ENCODE assay signal across 34 mouse cellular contexts in the genomic region with DNA sequence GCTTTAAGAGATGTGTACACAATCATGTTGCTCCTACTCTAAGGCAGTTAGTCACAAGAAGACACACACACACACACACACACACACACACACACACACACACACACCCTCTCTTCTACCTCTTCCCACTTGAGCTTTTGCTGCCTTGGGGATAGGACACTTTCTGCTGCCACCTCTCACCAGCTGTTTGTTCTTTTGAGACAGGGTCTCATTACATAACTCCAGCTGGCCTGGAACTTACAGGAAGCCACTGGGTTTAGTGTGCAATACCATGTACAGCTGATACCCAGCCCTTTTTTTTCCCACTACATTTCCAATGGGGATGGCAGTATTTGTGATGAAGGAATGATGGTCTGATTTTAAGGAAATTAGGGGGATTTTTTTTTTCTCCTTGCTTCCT. TPM values are rescaled to one million over a fixed set of nuclear protein-coding genes. Genes with fewer than 3 reads are reported as not detected.
DNase-seq lines count a peak whose midpoint lies in the region; ATAC-seq and TF ChIP-seq lines count a peak whose summit lies in the region.
"Had no signal": no experiment of that assay in that cellular context is flagged by ENCODE, and none has a peak within 500 bp of the region (broad histone marks: within the 10 kb centered on the region; RNA-seq: fewer than 3 reads in every experiment).

No protein-coding gene starts in this region.

- no peak for TF ChIP-seq POLR2A in lung, adult 2 months (IDR thresholded peaks at IDR 0.05; ENCODE audit: borderline replicate concordance, extremely low read depth, low read depth, low read length)

- H3K4me1 ChIP-seq in lung, adult 2 months (ENCODE audit: control insufficient read depth, insufficient read depth, low read length), result no peaks in the 10 kb centered on the region
- H3K4me1 ChIP-seq in heart, embryonic 10.5 days, result no peaks in the 10 kb centered on the region
- H3K4me1 ChIP-seq: embryonic facial prominence, embryonic 10.5 days; embryonic facial prominence, embryonic 13.5 days; forebrain, embryonic 12.5 days; forebrain, embryonic 15.5 days; hindbrain, embryonic 12.5 days had no signal

- peaks cover 93% of the 10 kb centered on the region for H3K36me3 ChIP-seq in heart, embryonic 10.5 days

- peak; percentile 55 for ATAC-seq in granulocyte monocyte progenitor cell, adult 5-6 weeks (replicated peaks; ENCODE audit: poor library complexity, severe bottlenecking)
- ATAC-seq: forebrain, embryonic 15.5 days; hindbrain, embryonic 16.5 days; Patski had no signal

- H3K4me3 ChIP-seq in lung, adult 2 months (replicated peaks; ENCODE audit: extremely low read depth, low read depth, low read length), result no peak overlapping the region
- H3K4me3 ChIP-seq in heart, embryonic 10.5 days, result no peak overlapping the region
- H3K4me3 ChIP-seq: embryonic facial prominence, embryonic 10.5 days; embryonic facial prominence, embryonic 13.5 days; erythroblast, embryonic 14.5 days; forebrain, embryonic 12.5 days; forebrain, embryonic 15.5 days; heart, adult 2 months; hindbrain, embryonic 12.5 days had no signal

- H3K27ac ChIP-seq in heart, embryonic 10.5 days, result no peak overlapping the region
- H3K27ac ChIP-seq: embryonic facial prominence, embryonic 10.5 days; embryonic facial prominence, embryonic 13.5 days; forebrain, embryonic 12.5 days; forebrain, embryonic 15.5 days; heart, adult 2 months; hindbrain, embryonic 12.5 days had no signal

- peak; percentile 18 for DNase-seq in lung, postnatal 10 days
- DNase-seq in lung, adult 2 months, result no peak
- DNase-seq in thymus, postnatal 0 days (ENCODE audit: low spot score), result peak; percentile 21
- DNase-seq in thymus, postnatal 10 days (ENCODE audit: low spot score in 2 of 2), result no peak
- DNase-seq in adrenal gland, adult 2 months, result no peak
- no peak for DNase-seq in heart, embryonic 10.5 days (ENCODE audit: low spot score)
- DNase-seq: adrenal gland, postnatal 14 days; B cell, adult 2 months; cerebellum, adult 11-12 months; cerebellum, adult 8-10 months; cerebellum, postnatal 10 days; cerebellum, postnatal 36 days; embryo, embryonic 11 days; gastrocnemius, postnatal 25 days; heart, adult 2 months had no signal

- H3K9me3 ChIP-seq in heart, embryonic 10.5 days, result no peaks in the 10 kb centered on the region
- H3K9me3 ChIP-seq: embryonic facial prominence, embryonic 10.5 days; embryonic facial prominence, embryonic 13.5 days; forebrain, embryonic 12.5 days; forebrain, embryonic 15.5 days; G1E; hindbrain, embryonic 12.5 days had no signal

- no peaks in the 10 kb centered on the region for H3K27me3 ChIP-seq in heart, embryonic 10.5 days (ENCODE audit: insufficient read depth, poor library complexity, severe bottlenecking)
- H3K27me3 ChIP-seq: CH12.LX; embryonic facial prominence, embryonic 13.5 days; forebrain, embryonic 12.5 days; forebrain, embryonic 15.5 days; hindbrain, embryonic 12.5 days; Patski had no signal

- TF ChIP-seq CTCF in lung, adult 2 months (IDR thresholded peaks at IDR 0.05; ENCODE audit: insufficient read depth, low read length), result no peak

RNA-seq across cellular contexts. Expression of a gene that starts 31.3 kb away (rescaled TPM):
- 41.5 and 64.0 TPM in 2 replicates for polyA plus RNA-seq in lung, adult 2 months (2012; rRNA removed)
- polyA plus RNA-seq in thymus, postnatal 0 days (2015; fragmentation: Nextera tagmentation; extraction: Ambion mirVana), result 155 TPM in 2 replicates
- total RNA-seq in granulocyte monocyte progenitor cell, adult 5-6 weeks (2014; fragmentation: Nextera tagmentation), result 79.5 and 85.5 TPM in 2 replicates
- total RNA-seq in granulocyte monocyte progenitor cell, adult 5-6 weeks (2017), result 117 and 126 TPM in 2 replicates
- 10 to 100 TPM; 46.7 to 49.6 TPM for total RNA-seq in adrenal gland, adult 2 months (2021)
- 25.3 and 29.8 TPM in 2 replicates for polyA plus RNA-seq in adrenal gland, adult 2 months (2012; rRNA removed)
- 80.7 and 84.7 TPM in 2 replicates for polyA plus RNA-seq in heart, embryonic 10.5 days (2016; fragmentation: Nextera tagmentation; extraction: Ambion mirVana)

RNA-seq across cellular contexts. Expression of a gene that starts 33.0 kb away (rescaled TPM):
- polyA plus RNA-seq in lung, adult 2 months (2012; rRNA removed), result 5.5 and 5.7 TPM in 2 replicates
- polyA plus RNA-seq in thymus, postnatal 0 days (2015; fragmentation: Nextera tagmentation; extraction: Ambion mirVana), result 23.0 and 25.7 TPM in 2 replicates
- total RNA-seq in granulocyte monocyte progenitor cell, adult 5-6 weeks (2014; fragmentation: Nextera tagmentation), result 23.7 and 26.5 TPM in 2 replicates
- 29.6 and 31.4 TPM in 2 replicates for total RNA-seq in granulocyte monocyte progenitor cell, adult 5-6 weeks (2017)
- 10 to 100 TPM; 21.2 to 21.4 TPM for total RNA-seq in adrenal gland, adult 2 months (2021)
- 8.4 and 9.1 TPM in 2 replicates for polyA plus RNA-seq in adrenal gland, adult 2 months (2012; rRNA removed)
- polyA plus RNA-seq in heart, embryonic 10.5 days (2016; fragmentation: Nextera tagmentation; extraction: Ambion mirVana), result 20.9 and 26.2 TPM in 2 replicates

RNA-seq across cellular contexts. Expression of a gene that starts 36.2 kb away (rescaled TPM):
- polyA plus RNA-seq in lung, adult 2 months (2012; rRNA removed), result 18.4 and 22.6 TPM in 2 replicates
- polyA plus RNA-seq in thymus, postnatal 0 days (2015; fragmentation: Nextera tagmentation; extraction: Ambion mirVana), result 137 and 139 TPM in 2 replicates
- total RNA-seq in granulocyte monocyte progenitor cell, adult 5-6 weeks (2014; fragmentation: Nextera tagmentation), result 77.4 and 92.5 TPM in 2 replicates
- total RNA-seq in granulocyte monocyte progenitor cell, adult 5-6 weeks (2017), result 58.4 and 65.0 TPM in 2 replicates
- 10 to 100 TPM; 83.9 to 89.2 TPM for total RNA-seq in adrenal gland, adult 2 months (2021)
- 25.2 and 33.4 TPM in 2 replicates for polyA plus RNA-seq in adrenal gland, adult 2 months (2012; rRNA removed)
- polyA plus RNA-seq in heart, embryonic 10.5 days (2016; fragmentation: Nextera tagmentation; extraction: Ambion mirVana), result 116 and 137 TPM in 2 replicates

RNA-seq across cellular contexts. Expression of a gene that starts 42.4 kb away (rescaled TPM):
- 0.42 and 1.6 TPM in 2 replicates for polyA plus RNA-seq in lung, adult 2 months (2012; rRNA removed)
- polyA plus RNA-seq in thymus, postnatal 0 days (2015; fragmentation: Nextera tagmentation; extraction: Ambion mirVana), result 0.12 and 0.38 TPM in 2 replicates
- total RNA-seq in granulocyte monocyte progenitor cell, adult 5-6 weeks (2014; fragmentation: Nextera tagmentation), result not detected in 2 replicates
- 0.21 TPM in 1 of 2 replicates, not detected in the other for total RNA-seq in granulocyte monocyte progenitor cell, adult 5-6 weeks (2017)
- total RNA-seq in adrenal gland, adult 2 months (2021), result 1 to 10 TPM in 1 of 2 experiments, not detected in 1; 3.9 TPM
- 2.9 and 4.4 TPM in 2 replicates for polyA plus RNA-seq in adrenal gland, adult 2 months (2012; rRNA removed)
- not detected in 2 replicates for polyA plus RNA-seq in heart, embryonic 10.5 days (2016; fragmentation: Nextera tagmentation; extraction: Ambion mirVana)
- total RNA-seq: CH12.LX; gastrocnemius, adult 8-10 months; gastrocnemius, postnatal 25 days; heart, adult 2 months; heart, postnatal 25 days; hematopoietic stem cell, adult 5-6 weeks had no signal
- polyA plus RNA-seq: brain, embryonic 14.5 days; cortical plate, adult 2 months; embryonic facial prominence, embryonic 10.5 days; embryonic facial prominence, embryonic 13.5 days; erythroblast, embryonic 14.5 days; forebrain, embryonic 12.5 days; forebrain, embryonic 15.5 days; heart, adult 2 months; heart, embryonic 11.5 days; heart, embryonic 14.5 days; heart, postnatal 0 days; Patski had no signal

Comparison
In these comparisons a context has a peak if more than half of its experiments do, and no peak if none do; other contexts are left out.
1. DNase-seq: peak in lung, postnatal 10 days (single experiment) and thymus, postnatal 0 days (single experiment); none in lung, adult 2 months (single experiment), thymus, postnatal 10 days (0 of 2), adrenal gland, adult 2 months (single experiment) and heart, embryonic 10.5 days (single experiment).